ENCODE assay signal across 20 mouse cellular contexts in genomic region chr5:130109348-130109747, GRCm38 (mm10). TPM values are rescaled to one million over a fixed set of nuclear protein-coding genes. Genes with fewer than 3 reads are reported as not detected.
DNase-seq lines count a peak whose midpoint lies in the region; ATAC-seq and TF ChIP-seq lines count a peak whose summit lies in the region.
"Had no signal": no experiment of that assay in that cellular context is flagged by ENCODE, and none has a peak within 500 bp of the region (broad histone marks: within the 10 kb centered on the region; RNA-seq: fewer than 3 reads in every experiment).

No protein-coding gene starts in this region.

- DNase-seq in adrenal gland, adult 2 months: peak; percentile 66
- DNase-seq in adrenal gland, postnatal 10 days: no peak
- DNase-seq in layer of hippocampus, adult 2 months (ENCODE audit: low spot score in 2 of 2): no peak
- no peak for DNase-seq in layer of hippocampus, postnatal 14 days (ENCODE audit: low spot score in 2 of 2)
- peak; percentile 43 for DNase-seq in 3T3-L1 (ENCODE audit: low read depth, low spot score)
- peak; percentile 18 for DNase-seq in fat pad, adult 2 months (ENCODE audit: extremely low read depth, low read depth, low spot score)
- DNase-seq in gastrocnemius, postnatal 10 days: no peak
- DNase-seq in midbrain, embryonic 11.5 days (ENCODE audit: low spot score, missing footprints): no peak
- DNase-seq: adrenal gland, adult 8-10 months; cerebellum, adult 2 months; cerebellum, postnatal 10 days; gastrocnemius, adult 2 months; gastrocnemius, postnatal 36 days; heart, adult 2 months had no signal

- no peak overlapping the region for H3K9ac ChIP-seq in midbrain, embryonic 11.5 days (ENCODE audit: low read length)
- H3K9ac ChIP-seq: heart, embryonic 12.5 days; hindbrain, embryonic 14.5 days; intestine, embryonic 15.5 days had no signal

- no peak overlapping the region for H3K4me3 ChIP-seq in layer of hippocampus, adult 2 months
- H3K4me3 ChIP-seq in midbrain, embryonic 11.5 days (ENCODE audit: low read depth, low read length): no peak overlapping the region
- H3K4me3 ChIP-seq: forebrain, embryonic 10.5 days; gastrocnemius, adult 2 months; heart, adult 2 months; heart, embryonic 12.5 days; hindbrain, embryonic 10.5 days; intestine, embryonic 15.5 days had no signal

- H3K27ac ChIP-seq in layer of hippocampus, adult 2 months: peak overlapping the region; percentile 8; the same call in 1 of the 2 replicates
- H3K27ac ChIP-seq in midbrain, embryonic 11.5 days (ENCODE audit: low read depth, low read length): no peak overlapping the region
- H3K27ac ChIP-seq: forebrain, embryonic 10.5 days; gastrocnemius, adult 2 months; heart, adult 2 months; hindbrain, embryonic 10.5 days; hindbrain, embryonic 14.5 days; intestine, embryonic 15.5 days had no signal

- WGBS in midbrain, embryonic 11.5 days: 97% methylated on average over 3 of the region's 3 CpGs

- TF ChIP-seq CTCF in layer of hippocampus, adult 2 months (conservative IDR thresholded peaks at IDR 0.05): no peak

- H3K9me3 ChIP-seq in midbrain, embryonic 11.5 days (ENCODE audit: control insufficient read depth, low read length): no peaks in the 10 kb centered on the region
- H3K9me3 ChIP-seq: forebrain, embryonic 10.5 days; heart, embryonic 12.5 days; hindbrain, embryonic 10.5 days; intestine, embryonic 15.5 days had no signal

- H3K4me1 ChIP-seq in midbrain, embryonic 11.5 days (ENCODE audit: control insufficient read depth, insufficient read depth, low read length): no peaks in the 10 kb centered on the region
- H3K4me1 ChIP-seq: forebrain, embryonic 10.5 days; heart, embryonic 12.5 days; hindbrain, embryonic 10.5 days; intestine, embryonic 15.5 days had no signal

- no peaks in the 10 kb centered on the region for H3K36me3 ChIP-seq in midbrain, embryonic 11.5 days (ENCODE audit: control insufficient read depth, insufficient read depth, low read length)
- H3K36me3 ChIP-seq: intestine, embryonic 15.5 days had no signal

- no peaks in the 10 kb centered on the region for H3K27me3 ChIP-seq in midbrain, embryonic 11.5 days (ENCODE audit: control insufficient read depth, insufficient read depth, low read length)
- H3K27me3 ChIP-seq: heart, embryonic 12.5 days; intestine, embryonic 15.5 days had no signal

- H3K4me2 ChIP-seq in midbrain, embryonic 11.5 days: no peak overlapping the region
- H3K4me2 ChIP-seq: heart, embryonic 12.5 days; hindbrain, embryonic 14.5 days; intestine, embryonic 15.5 days had no signal

- ATAC-seq in midbrain, embryonic 11.5 days (ENCODE audit: low FRiP score): no peak
- ATAC-seq: forebrain, embryonic 14.5 days; intestine, embryonic 15.5 days had no signal

RNA-seq across cellular contexts. Expression of gene Kctd7, which starts 35.3 kb away (rescaled TPM):
- total RNA-seq in adrenal gland, adult 2 months (2021): 10 to 100 TPM; 10.3 to 14.5 TPM
- polyA plus RNA-seq in adrenal gland, adult 2 months (2012; rRNA removed): 33.2 and 36.3 TPM in 2 replicates
- total RNA-seq in adrenal gland, postnatal 10 days (2021): 1 to 10 TPM; 5.3 to 8.5 TPM
- total RNA-seq in layer of hippocampus, adult 2 months (2021): 10 to 100 TPM; 10.3 to 12.8 TPM
- total RNA-seq in layer of hippocampus, postnatal 14 days (2021): 10 to 100 TPM; 11.5 to 13.3 TPM
- 1 to 10 TPM; 3.9 to 5.7 TPM for total RNA-seq in gastrocnemius, postnatal 10 days (2021)
- 5.3 and 7.0 TPM in 2 replicates for polyA plus RNA-seq in midbrain, embryonic 11.5 days (2014; fragmentation: Nextera tagmentation; extraction: Ambion mirVana)

RNA-seq across cellular contexts. Expression of gene Tpst1, which starts 36.2 kb away (rescaled TPM):
- total RNA-seq in adrenal gland, adult 2 months (2021): 10 to 100 TPM; 27.5 to 66.2 TPM
- polyA plus RNA-seq in adrenal gland, adult 2 months (2012; rRNA removed): 39.5 and 42.4 TPM in 2 replicates
- 10 to 100 TPM; 35.1 to 40.0 TPM for total RNA-seq in adrenal gland, postnatal 10 days (2021)
- 10 to 100 TPM; 48.7 to 49.1 TPM for total RNA-seq in layer of hippocampus, adult 2 months (2021)
- 10 to 100 TPM; 47.3 to 48.8 TPM for total RNA-seq in layer of hippocampus, postnatal 14 days (2021)
- 10 to 100 TPM; 26.8 to 30.9 TPM for total RNA-seq in gastrocnemius, postnatal 10 days (2021)
- polyA plus RNA-seq in midbrain, embryonic 11.5 days (2014; fragmentation: Nextera tagmentation; extraction: Ambion mirVana): 64.7 and 68.7 TPM in 2 replicates

Comparison
In these comparisons a context has a peak if more than half of its experiments do, and no peak if none do; other contexts are left out.
1. DNase-seq: peak in adrenal gland, adult 2 months (single experiment), 3T3-L1 (single experiment) and fat pad, adult 2 months (single experiment); none in adrenal gland, postnatal 10 days (single experiment), layer of hippocampus, adult 2 months (0 of 2), layer of hippocampus, postnatal 14 days (0 of 2), gastrocnemius, postnatal 10 days (single experiment) and midbrain, embryonic 11.5 days (single experiment).